Mouse (Mus musculus): ENCODE results near the gene Plcb3.

The Plcb3 gene

GRCm38 (mm10) chr19:6969665-6970381, 6.4 kb downstream of the Plcb3 start:
- peak; percentile 67 to 70 for DNase-seq

GRCm38 (mm10) chr19:6969291-6969664, 7.0 kb downstream of the Plcb3 start:
- DNase-seq, result no peak

GRCm38 (mm10) chr19:6968491-6969271, 7.6 kb downstream of the Plcb3 start:
- DNase-seq, result peak in 1 of 2 experiments; percentile 59

- no peak for DNase-seq
These were observed 19.8 kb downstream of the Plcb3 start for GRCm38 (mm10) chr19:6956461-6956860.

GRCm38 (mm10) chr19:6955424-6955823, 20.8 kb downstream of the Plcb3 start:
- no peak for DNase-seq

- DNase-seq, result peak in 1 of 2 experiments; percentile 73
These were observed 22.2 kb downstream of the Plcb3 start for GRCm38 (mm10) chr19:6954046-6954445.

- peak; percentile 59 to 73 for DNase-seq
These were observed 23.6 kb downstream of the Plcb3 start for GRCm38 (mm10) chr19:6952712-6953037.

- DNase-seq, result peak; percentile 88 to 89
These were observed 24.1 kb downstream of the Plcb3 start for GRCm38 (mm10) chr19:6951994-6952711.

GRCm38 (mm10) chr19:6951381-6951968, 24.8 kb downstream of the Plcb3 start:
- peak; percentile 96 to 98 for DNase-seq

- peak; percentile 53 to 68 for DNase-seq
These were observed 25.6 kb downstream of the Plcb3 start for GRCm38 (mm10) chr19:6950613-6951153.

GRCm38 (mm10) chr19:6949951-6950350, 26.3 kb downstream of the Plcb3 start:
- no peak for DNase-seq

- DNase-seq, result no peak
These were observed 26.7 kb downstream of the Plcb3 start for GRCm38 (mm10) chr19:6949532-6949931.

- DNase-seq, result no peak
These were observed 28.1 kb downstream of the Plcb3 start for GRCm38 (mm10) chr19:6948186-6948585.

GRCm38 (mm10) chr19:6947742-6948141, 28.5 kb downstream of the Plcb3 start:
- DNase-seq, result no peak

GRCm38 (mm10) chr19:6943709-6944108, 32.6 kb downstream of the Plcb3 start:
- DNase-seq, result no peak

- DNase-seq, result no peak
These were observed 33.5 kb downstream of the Plcb3 start for GRCm38 (mm10) chr19:6942764-6943163.

- DNase-seq, result peak; percentile 98
These were observed 34.0 kb downstream of the Plcb3 start, which contains the start of gene Gpr137 for GRCm38 (mm10) chr19:6942249-6942691. Gpr137 (minus strand) TSS chr19:6942480.

GRCm38 (mm10) chr19:6941372-6942248, 34.7 kb downstream of the Plcb3 start, which contains the start of gene Bad:
Bad (plus strand) TSS chr19:6941861.
- peak; percentile 88 to 93 for DNase-seq

- no peak for DNase-seq
These were observed 35.6 kb downstream of the Plcb3 start for GRCm38 (mm10) chr19:6940396-6941351.

Measured in kidney, adult 8-10 months (tissue).